Mouse (Mus musculus): ENCODE data around the gene Hist1h2bb. TPM values are rescaled to one million over a fixed set of nuclear protein-coding genes. Genes with fewer than 3 reads are reported as not detected.
A peak's percentile ranks its signal among the peaks of the same experiment; 100 is the strongest.

The Hist1h2bb gene
- total and polyA plus RNA-seq, 3 experiments, result 0.53 to 2,852 (median 54.6) TPM

GRCm38 (mm10) chr13:23737091-23737490 lies 9.4 kb upstream of the Hist1h2bb start:
- TF ChIP-seq CTCF (conservative IDR thresholded peaks at IDR 0.05 in 1 of 2, IDR thresholded peaks at IDR 0.05 in 1 of 2; ENCODE audit: low read depth in 2 of 2, low read length in 2 of 2) (no peak), USF2 (conservative IDR thresholded peaks at IDR 0.05; ENCODE audit: low read depth, low read length) (no peak), ZC3H11A (IDR thresholded peaks at IDR 0.05; ENCODE audit: low read depth, low read length) (no peak), MXI1 (IDR thresholded peaks at IDR 0.05; ENCODE audit: low read depth, low read length) (no peak), ETS1 (conservative IDR thresholded peaks at IDR 0.05; ENCODE audit: low read depth, low read length) (no peak), HCFC1 (IDR thresholded peaks at IDR 0.05; ENCODE audit: low read depth, low read length) (no peak), CHD1 (IDR thresholded peaks at IDR 0.05; ENCODE audit: low read depth, low read length) (no peak), USF1 (IDR thresholded peaks at IDR 0.05; ENCODE audit: low read depth, low read length) (no peak), JUND (conservative IDR thresholded peaks at IDR 0.05; ENCODE audit: low read depth, low read length) (no peak), NELFE (IDR thresholded peaks at IDR 0.05; ENCODE audit: low read depth, low read length) (no peak), GABPA (IDR thresholded peaks at IDR 0.05; ENCODE audit: insufficient replicate concordance, low read depth, low read length) (no peak), ZKSCAN1 (IDR thresholded peaks at IDR 0.05; ENCODE audit: borderline replicate concordance, low read depth, low read length) (no peak)
- no peak overlapping the region for H3K27ac ChIP-seq (ENCODE audit: insufficient read depth, low read depth)
- in situ Hi-C loops (cut with MboI; ENCODE audit: low pct_ligation_motif_present, low pct_unique_long_range_greater_than_20kb, low sequenced_read_pairs), result loop anchor here (5.0 kb wide), 1 partner anchor 35 kb away; no protein-coding TSS in a partner anchor

DNA sequence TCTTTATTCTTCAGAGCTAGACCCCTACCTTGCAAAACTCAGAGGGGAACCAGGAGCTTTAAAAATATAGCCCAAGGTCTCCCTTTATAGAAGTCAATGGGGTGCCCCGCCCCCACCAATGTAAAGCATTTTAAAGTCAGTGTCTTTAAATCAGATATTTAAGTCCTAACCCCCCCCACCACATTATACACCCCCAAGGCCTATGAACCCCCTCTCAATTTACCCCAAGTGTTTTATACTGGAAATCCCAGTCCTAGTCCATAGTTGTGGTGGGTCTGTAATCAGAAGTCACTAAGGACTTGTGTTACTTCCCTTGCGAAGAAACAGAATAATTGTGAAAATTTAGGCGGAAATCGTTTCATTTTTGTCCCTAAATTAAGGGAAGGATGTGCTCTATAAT lies 8.5 kb upstream of the Hist1h2bb start:
- dilution Hi-C loops (cut with MboI; ENCODE audit: extremely low pct_ligation_motif_present, extremely low pct_unique_long_range_greater_than_20kb, low sequenced_read_pairs), result no loop called here
- in situ Hi-C loops (cut with MboI; ENCODE audit: low pct_ligation_motif_present, low pct_unique_long_range_greater_than_20kb, low sequenced_read_pairs), result loop anchor here (5.0 kb wide), 1 partner anchor 36 kb away; no protein-coding TSS in a partner anchor
- H3K27me3 ChIP-seq (replicated peaks), result no peaks in the 10 kb centered on the region
- H3K79me2 ChIP-seq (replicated peaks; ENCODE audit: control insufficient read depth, extremely low read depth, insufficient read depth, poor library complexity, severe bottlenecking), result no peaks in the 10 kb centered on the region
- peaks cover under 1 to 22% of the 10 kb centered on the region in 2 experiments; a peak in 3 of 4 replicates for H3K4me1 ChIP-seq (ENCODE audit: control insufficient read depth in 1 of 2, insufficient read depth in 2 of 2)
- no peaks in the 10 kb centered on the region for H3K9me3 ChIP-seq (replicated peaks; ENCODE audit: low read length)
- H3K36me3 ChIP-seq (replicated peaks in 1 of 2; ENCODE audit: control insufficient read depth in 1 of 2, insufficient read depth in 1 of 2, low read length in 1 of 2), result no peaks in the 10 kb centered on the region
- no peak for DNase-seq (ENCODE audit: extremely low read depth)
- no peak for TF ChIP-seq MYC (IDR thresholded peaks at IDR 0.05; ENCODE audit: low read depth, low read length)
- no peak for TF ChIP-seq SIN3A (IDR thresholded peaks at IDR 0.05; ENCODE audit: low read length)
- no peak for TF ChIP-seq ZKSCAN1 (IDR thresholded peaks at IDR 0.05; ENCODE audit: borderline replicate concordance, low read depth, low read length)
- TF ChIP-seq ELF1 (IDR thresholded peaks at IDR 0.05; ENCODE audit: low read depth, low read length), result no peak
- peak; percentile 69 for TF ChIP-seq CHD2 (IDR thresholded peaks at IDR 0.05; ENCODE audit: low read length)
- TF ChIP-seq CHD1 (IDR thresholded peaks at IDR 0.05; ENCODE audit: low read depth, low read length), result 0 out of 2 replicates have a peak, but pooled peaks have one; percentile 25
- H3K4me2 ChIP-seq (ENCODE audit: insufficient read depth, low read depth, poor library complexity, severe bottlenecking), result peak overlapping the region; percentile 61; the same call in 1 of the 2 replicates
- H3K4me3 ChIP-seq (replicated peaks in 1 of 3; ENCODE audit: low read depth in 2 of 3, low read length in 2 of 3, poor library complexity in 1 of 3), result peak overlapping the region in 1 of 3 experiments; percentile 12
- H3K9ac ChIP-seq (ENCODE audit: insufficient read depth, low read depth), result peak overlapping the region; percentile 66
- H3K27ac ChIP-seq (ENCODE audit: insufficient read depth, low read depth), result no peak overlapping the region

More at GRCm38 (mm10) chr13:23737091-23737490, 9.4 kb upstream of the Hist1h2bb start:
- no peaks in the 10 kb centered on the region for H3K79me2 ChIP-seq (replicated peaks; ENCODE audit: control insufficient read depth, extremely low read depth, insufficient read depth, poor library complexity, severe bottlenecking)
- no peak for DNase-seq (ENCODE audit: extremely low read depth)
- no peaks in the 10 kb centered on the region for H3K9me3 ChIP-seq (replicated peaks; ENCODE audit: low read length)
- H3K36me3 ChIP-seq (replicated peaks in 1 of 2; ENCODE audit: control insufficient read depth in 1 of 2, insufficient read depth in 1 of 2, low read length in 1 of 2), result no peaks in the 10 kb centered on the region
- H3K27me3 ChIP-seq (replicated peaks), result no peaks in the 10 kb centered on the region
- no peak overlapping the region for H3K4me2 ChIP-seq (ENCODE audit: insufficient read depth, low read depth, poor library complexity, severe bottlenecking)
- no peak overlapping the region for H3K9ac ChIP-seq (ENCODE audit: insufficient read depth, low read depth)
- H3K4me1 ChIP-seq (ENCODE audit: control insufficient read depth in 1 of 2, insufficient read depth in 2 of 2), result peaks cover 0 to 12% of the 10 kb centered on the region in 2 experiments; a peak in 2 of 4 replicates
- dilution Hi-C loops (cut with MboI; ENCODE audit: extremely low pct_ligation_motif_present, extremely low pct_unique_long_range_greater_than_20kb, low sequenced_read_pairs), result no loop called here
- no peak overlapping the region for H3K4me3 ChIP-seq (replicated peaks in 1 of 3; ENCODE audit: low read depth in 2 of 3, low read length in 2 of 3, poor library complexity in 1 of 3)
